Mouse (Mus musculus): ENCODE results near the gene Stam. TPM values are rescaled to one million over a fixed set of nuclear protein-coding genes. Genes with fewer than 3 reads are reported as not detected.
"Not testable (repeated sequence)": the region's sequence is repeated elsewhere in the genome, so short reads cannot be mapped to it uniquely, and the experiment has no call there.

Stam gene
- polyA plus RNA-seq, 1 experiment from 2014 or later: 74.1 TPM

DNA sequence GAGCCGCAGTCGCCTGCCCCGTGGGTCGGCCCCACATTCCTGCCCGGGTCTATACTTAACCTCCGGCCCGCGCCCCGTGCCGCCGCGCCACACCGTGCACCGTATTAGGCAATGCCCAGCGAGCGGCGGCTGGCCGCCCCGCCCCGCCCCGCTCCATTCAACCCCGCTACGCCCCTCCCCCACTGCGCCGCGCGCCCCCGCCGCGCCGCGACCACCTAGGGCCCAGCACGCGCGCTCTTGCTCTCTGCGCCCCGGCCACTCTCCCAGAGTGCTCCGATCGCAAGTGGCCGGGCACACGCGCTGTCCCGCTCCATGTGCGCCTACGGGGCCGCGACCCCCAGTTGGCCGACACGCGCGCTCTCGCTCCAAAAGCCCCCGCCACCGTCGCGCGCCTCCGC lies 18.7 kb upstream of the Stam start:
- H3K4me1 ChIP-seq (replicated peaks; ENCODE audit: control insufficient read depth, insufficient read depth, low read length): peaks cover 3% of the 10 kb centered on the region; the same call in 1 of the 2 replicates
- peak overlapping the region; percentile 90 for H3K27ac ChIP-seq (ENCODE audit: low read length)
- H3K9me3 ChIP-seq (ENCODE audit: control insufficient read depth, low read length): no peaks in the 10 kb centered on the region
- peak overlapping the region; percentile 81 for H3K9ac ChIP-seq (ENCODE audit: low read length)
- 1% methylated on average over 47 of the region's 58 CpGs for WGBS
- H3K4me2 ChIP-seq (ENCODE audit: low read depth, low read length): peak overlapping the region; percentile 74
- peak; percentile 90 for ATAC-seq (ENCODE audit: low read depth)
- H3K4me3 ChIP-seq (ENCODE audit: low read length): peak overlapping the region; percentile 87
- no peaks in the 10 kb centered on the region for H3K36me3 ChIP-seq (ENCODE audit: control insufficient read depth, insufficient read depth, low read length)
- no peaks in the 10 kb centered on the region for H3K27me3 ChIP-seq (ENCODE audit: control insufficient read depth, insufficient read depth, low read depth, low read length)

DNA sequence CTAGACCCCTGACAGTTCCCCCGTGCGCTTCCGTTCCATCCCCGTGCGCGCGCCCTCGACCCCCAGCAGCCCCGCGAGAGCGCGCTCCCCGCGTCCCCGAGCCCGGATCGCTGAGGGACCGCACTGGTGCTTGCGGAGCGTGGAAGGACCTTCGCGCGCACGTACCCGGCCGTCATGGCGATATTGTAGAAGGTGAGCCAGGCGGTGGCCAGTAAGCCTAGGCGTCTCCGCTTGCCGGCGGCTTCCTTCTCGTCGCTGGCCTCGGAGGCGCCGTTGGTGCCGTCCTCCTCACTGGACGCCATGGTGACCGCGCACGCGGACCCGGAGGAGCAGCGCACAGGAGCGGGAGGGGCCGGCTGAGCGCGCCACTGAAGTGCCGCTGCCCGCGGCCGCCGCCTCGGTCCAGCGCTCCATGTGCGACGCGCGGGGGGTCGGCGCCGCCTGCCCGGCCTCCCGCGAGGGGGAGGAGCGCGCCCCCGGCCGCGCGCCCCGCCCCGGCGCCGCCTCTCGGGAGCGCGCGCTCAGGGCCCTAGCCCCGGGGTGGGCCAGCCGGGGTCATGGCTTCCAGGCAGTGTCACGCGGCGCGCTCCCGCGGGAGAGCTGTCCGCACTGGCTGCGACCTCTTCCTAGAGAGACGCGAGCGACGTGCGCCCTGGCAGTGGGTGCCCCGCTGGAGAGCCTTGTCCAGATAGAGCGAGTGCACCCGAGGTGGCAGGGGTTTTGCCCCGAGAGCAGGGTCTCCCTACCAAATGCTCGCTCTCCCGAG lies 18.1 kb upstream of the Stam start, which contains the start of gene Hacd1:
Gene Hacd1 (minus strand): TSS at position 570 of the 766 bp plus-strand sequence.
- under 1% methylated on average over 76 of the region's 101 CpGs for WGBS
- peak; percentile 91 for ATAC-seq (ENCODE audit: low read depth)

GRCm38 (mm10) chr2:14065704-14066650 lies 7.9 kb upstream of the Stam start:
- Histone ChIP-seq H3K27ac (ENCODE audit: low read length) (no peak overlapping the region), H3K9ac (ENCODE audit: low read length) (no peak overlapping the region), H3K4me3 (ENCODE audit: low read length) (no peak overlapping the region), H3K4me2 (ENCODE audit: low read depth, low read length) (no peak overlapping the region), H3K36me3 (ENCODE audit: control insufficient read depth, insufficient read depth, low read length) (no peaks in the 10 kb centered on the region), H3K4me1 (replicated peaks; ENCODE audit: control insufficient read depth, insufficient read depth, low read length) (no peaks in the 10 kb centered on the region), H3K9me3 (ENCODE audit: control insufficient read depth, low read length) (no peaks in the 10 kb centered on the region), H3K27me3 (ENCODE audit: control insufficient read depth, insufficient read depth, low read depth, low read length) (no peaks in the 10 kb centered on the region)
- ATAC-seq (ENCODE audit: low read depth): no peak
- 31% methylated on average over 2 of the region's 2 CpGs for WGBS

More for the DNA sequence above, 18.1 kb upstream of the Stam start, which contains the start of gene Hacd1:
- Histone ChIP-seq H3K4me1 (replicated peaks; ENCODE audit: control insufficient read depth, insufficient read depth, low read length) (peaks cover 3% of the 10 kb centered on the region; the same call in 1 of the 2 replicates), H3K4me2 (ENCODE audit: low read depth, low read length) (peak within 1 kb of the TSS; percentile 74), H3K27me3 (ENCODE audit: control insufficient read depth, insufficient read depth, low read depth, low read length) (no peaks in the 10 kb centered on the region), H3K9ac (ENCODE audit: low read length) (peak within 1 kb of the TSS; percentile 81), H3K27ac (ENCODE audit: low read length) (peak within 1 kb of the TSS; percentile 90), H3K36me3 (ENCODE audit: control insufficient read depth, insufficient read depth, low read length) (no peaks in the 10 kb centered on the region), H3K9me3 (ENCODE audit: control insufficient read depth, low read length) (no peaks in the 10 kb centered on the region), H3K4me3 (ENCODE audit: low read length) (peak within 1 kb of the TSS; percentile 87)

GRCm38 (mm10) chr2:14069027-14069426 lies 4.9 kb upstream of the Stam start:
- Histone ChIP-seq H3K9ac (ENCODE audit: low read length) (no peak overlapping the region), H3K9me3 (ENCODE audit: control insufficient read depth, low read length) (no peaks in the 10 kb centered on the region), H3K4me1 (replicated peaks; ENCODE audit: control insufficient read depth, insufficient read depth, low read length) (no peaks in the 10 kb centered on the region), H3K27ac (ENCODE audit: low read length) (no peak overlapping the region), H3K36me3 (ENCODE audit: control insufficient read depth, insufficient read depth, low read length) (no peaks in the 10 kb centered on the region), H3K4me3 (ENCODE audit: low read length) (no peak overlapping the region), H3K27me3 (ENCODE audit: control insufficient read depth, insufficient read depth, low read depth, low read length) (no peaks in the 10 kb centered on the region), H3K4me2 (ENCODE audit: low read depth, low read length) (no peak overlapping the region)
- no peak for ATAC-seq (ENCODE audit: low read depth)
- WGBS: 89% methylated on average over 2 of the region's 2 CpGs

DNA sequence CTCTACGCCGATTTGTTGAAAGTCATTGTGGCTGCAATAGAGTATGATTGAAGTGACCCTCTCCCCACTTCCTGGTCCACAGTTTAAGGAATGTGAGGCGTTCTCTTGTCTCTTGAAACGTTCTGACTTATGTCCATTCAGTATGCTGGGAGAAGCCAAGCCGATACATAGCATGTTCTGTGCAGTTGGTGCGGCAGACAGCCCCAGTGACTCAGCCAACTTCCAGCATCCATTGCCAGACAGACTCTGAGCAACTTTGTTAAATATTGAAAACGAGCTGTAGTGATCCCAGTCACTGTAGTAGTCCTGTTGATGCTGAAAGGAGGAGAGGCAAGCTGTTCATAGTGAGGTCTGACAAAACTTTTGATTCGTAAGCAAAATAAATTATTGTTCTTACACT lies 3.4 kb upstream of the Stam start:
- no peak for ATAC-seq (ENCODE audit: low read depth)
- WGBS: 75% methylated on average over 8 of the region's 8 CpGs

GRCm38 (mm10) chr2:14073008-14073361 lies 913 bp upstream of the Stam start:
- Histone ChIP-seq H3K4me3 (ENCODE audit: low read length) (peak overlapping the region; percentile 96), H3K4me2 (ENCODE audit: low read depth, low read length) (peak overlapping the region; percentile 76), H3K36me3 (ENCODE audit: control insufficient read depth, insufficient read depth, low read length) (no peaks in the 10 kb centered on the region; the same call in 1 of the 2 replicates), H3K9ac (ENCODE audit: low read length) (peak overlapping the region; percentile 98), H3K9me3 (ENCODE audit: control insufficient read depth, low read length) (no peaks in the 10 kb centered on the region), H3K27ac (ENCODE audit: low read length) (peak overlapping the region; percentile 99), H3K4me1 (replicated peaks; ENCODE audit: control insufficient read depth, insufficient read depth, low read length) (peaks cover 12% of the 10 kb centered on the region), H3K27me3 (ENCODE audit: control insufficient read depth, insufficient read depth, low read depth, low read length) (no peaks in the 10 kb centered on the region)
- ATAC-seq (ENCODE audit: low read depth): no peak
- 9% methylated on average over 8 of the region's 8 CpGs for WGBS

More for the DNA sequence above, 3.4 kb upstream of the Stam start:
- Histone ChIP-seq H3K36me3 (ENCODE audit: control insufficient read depth, insufficient read depth, low read length) (no peaks in the 10 kb centered on the region), H3K9ac (ENCODE audit: low read length) (no peak overlapping the region), H3K27ac (ENCODE audit: low read length) (no peak overlapping the region), H3K4me3 (ENCODE audit: low read length) (no peak overlapping the region), H3K4me1 (replicated peaks; ENCODE audit: control insufficient read depth, insufficient read depth, low read length) (peaks cover 3% of the 10 kb centered on the region), H3K4me2 (ENCODE audit: low read depth, low read length) (no peak overlapping the region), H3K9me3 (ENCODE audit: control insufficient read depth, low read length) (no peaks in the 10 kb centered on the region), H3K27me3 (ENCODE audit: control insufficient read depth, insufficient read depth, low read depth, low read length) (no peaks in the 10 kb centered on the region)

GRCm38 (mm10) chr2:14074221-14074901 lies 463 bp downstream of the Stam start:
- WGBS: under 1% methylated on average over 31 of the region's 38 CpGs
- H3K9ac ChIP-seq (ENCODE audit: low read length): peak overlapping the region; percentile 98
- H3K9me3 ChIP-seq (ENCODE audit: control insufficient read depth, low read length): no peaks in the 10 kb centered on the region
- H3K36me3 ChIP-seq (ENCODE audit: control insufficient read depth, insufficient read depth, low read length): no peaks in the 10 kb centered on the region; the same call in 1 of the 2 replicates
- peak overlapping the region; percentile 69 for H3K4me2 ChIP-seq (ENCODE audit: low read depth, low read length)
- peak overlapping the region; percentile 96 for H3K4me3 ChIP-seq (ENCODE audit: low read length)
- peak overlapping the region; percentile 99 for H3K27ac ChIP-seq (ENCODE audit: low read length)
- peaks cover 12% of the 10 kb centered on the region for H3K4me1 ChIP-seq (replicated peaks; ENCODE audit: control insufficient read depth, insufficient read depth, low read length)
- H3K27me3 ChIP-seq (ENCODE audit: control insufficient read depth, insufficient read depth, low read depth, low read length): no peaks in the 10 kb centered on the region
- ATAC-seq (ENCODE audit: low read depth): no peak; the same call in 1 of the 2 replicates

GRCm38 (mm10) chr2:14078527-14078926 lies 4.6 kb downstream of the Stam start:
- ATAC-seq (ENCODE audit: low read depth); H3K27me3 ChIP-seq (ENCODE audit: control insufficient read depth, insufficient read depth, low read depth, low read length); H3K4me3 ChIP-seq (ENCODE audit: low read length); H3K4me2 ChIP-seq (ENCODE audit: low read depth, low read length); H3K9ac ChIP-seq (ENCODE audit: low read length); H3K36me3 ChIP-seq (ENCODE audit: control insufficient read depth, insufficient read depth, low read length); H3K27ac ChIP-seq (ENCODE audit: low read length); H3K9me3 ChIP-seq (ENCODE audit: control insufficient read depth, low read length): not testable (repeated sequence)
- H3K4me1 ChIP-seq (replicated peaks; ENCODE audit: control insufficient read depth, insufficient read depth, low read length): peaks cover 12% of the 10 kb centered on the region
- WGBS: 88% methylated on average over 9 of the region's 9 CpGs
